Mouse (Mus musculus): Measurements from ENCODE around the gene Cdc42ep3.

GRCm38 (mm10) chr17:79400356-79400755, 45.5 kb upstream of the Cdc42ep3 start:
- no peak for TF ChIP-seq CTCF (IDR thresholded peaks at IDR 0.05; ENCODE audit: borderline replicate concordance, insufficient read depth, low read depth, low read length)
- TF ChIP-seq POLR2A (IDR thresholded peaks at IDR 0.05; ENCODE audit: borderline replicate concordance, insufficient read depth, low read length), result no peak
